Mouse (Mus musculus) limb, embryonic 10.5 days (tissue): ENCODE results near the gene Ttc34. TPM values are rescaled to one million over a fixed set of nuclear protein-coding genes. Genes with fewer than 3 reads are reported as not detected.

Experiments used
- DNase-seq: peaks from one replicate; pipeline ENCODE4 v3.0.0-alpha.2; 2017; ENCODE audit warnings: low spot score
- H3K27ac ChIP-seq: fragments of 300-500 bp; sonication (generic); 2 replicates; pipeline ENCODE4 v1.5.1; 2016; ENCODE audit warnings: mild to moderate bottlenecking
- H3K27me3 ChIP-seq: fragments of 300-500 bp; sonication (generic); 2 replicates; pipeline ENCODE4 v1.6.1; 2016; ENCODE audit warnings: low read depth, mild to moderate bottlenecking; ENCODE audit not compliant: poor library complexity, severe bottlenecking
- H3K36me3 ChIP-seq: fragments of 300-500 bp; sonication (generic); 2 replicates; pipeline ENCODE4 v1.6.1; 2016; ENCODE audit warnings: mild to moderate bottlenecking, moderate library complexity
- H3K4me1 ChIP-seq: fragments of 300-500 bp; sonication (generic); 2 replicates; pipeline ENCODE4 v1.6.1; 2016
- H3K4me3 ChIP-seq: fragments of 300-500 bp; sonication (generic); 2 replicates; pipeline ENCODE4 v1.5.1; 2016; ENCODE audit warnings: mild to moderate bottlenecking, moderate library complexity
- H3K9me3 ChIP-seq: fragments of 300-500 bp; sonication (generic); replicated peaks from 2 replicates; pipeline ENCODE4 v1.6.1; 2016; ENCODE audit warnings: mild to moderate bottlenecking
- WGBS: fragments of 180-500 bp; shearing (Covaris S2); methylation state at CpG from one replicate; pipeline ENCODE4 v1.1.7; 2016; 5-methylcytosine and 5-hydroxymethylcytosine counted together
- polyA plus RNA-seq: library from polyadenylated mRNA; unstranded; fragments of >200 nt; fragmentation: Nextera tagmentation; extraction: Ambion mirVana; gene quantifications from 2 replicates; pipeline ENCODE4 v1.2.1, GENCODE M21; 2016

Ttc34 gene
- 0.41 and 0.46 TPM in 2 replicates for polyA plus RNA-seq

GRCm38 (mm10) chr4:154837170-154837569 is at the start of gene Ttc34:
Ttc34 (plus strand) TSS chr4:154837459.
- Histone ChIP-seq H3K4me3 (no peak within 1 kb of the TSS), H3K27ac (no peak within 1 kb of the TSS), H3K4me1 (peaks cover 37% of the 10 kb centered on the region), H3K27me3 (peaks cover 20% of the 10 kb centered on the region; the same call in 1 of the 2 replicates), H3K9me3 (no peaks in the 10 kb centered on the region), H3K36me3 (no peaks in the 10 kb centered on the region)
- peak; percentile 66 for DNase-seq
- 40% methylated on average over 2 of the region's 2 CpGs for WGBS

DNA sequence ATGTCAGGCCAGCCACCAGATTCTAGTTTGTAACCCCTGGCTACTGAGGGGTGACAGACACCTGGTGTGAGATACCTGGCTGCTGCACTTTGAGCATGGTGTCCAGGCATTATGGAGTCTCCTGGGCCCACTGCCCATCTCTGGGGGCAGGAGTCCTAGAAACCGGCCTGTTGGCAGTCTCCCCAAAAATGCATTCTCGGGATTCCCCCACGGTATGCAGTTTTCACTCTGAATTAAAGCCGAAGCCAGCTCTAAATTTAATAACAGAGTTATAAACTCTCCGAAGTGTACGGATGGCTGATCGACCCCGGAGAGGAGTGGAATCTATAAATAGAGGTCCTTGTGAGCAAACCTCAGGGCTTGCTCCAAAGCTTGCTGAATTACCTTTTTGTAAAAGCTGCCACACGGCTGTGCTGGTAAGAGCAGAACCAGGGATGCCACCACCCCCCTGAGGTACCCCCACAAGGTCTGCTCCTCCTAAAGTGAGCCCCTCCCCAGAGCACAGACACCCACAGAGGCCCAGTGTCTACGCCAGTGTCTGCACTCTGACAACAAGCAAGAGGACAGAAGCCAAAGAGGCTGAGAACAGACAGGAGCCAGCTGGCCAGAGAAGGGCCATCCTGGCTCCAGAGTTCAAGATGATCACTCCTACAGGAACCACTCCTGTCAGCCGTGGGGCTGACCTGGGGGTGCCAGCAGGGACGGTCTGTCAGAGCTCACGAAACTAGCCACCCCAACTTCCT is 49.1 kb upstream of the Ttc34 start:
- H3K4me3 ChIP-seq = no peak overlapping the region
- H3K27me3 ChIP-seq = peaks cover 27% of the 10 kb centered on the region
- H3K9me3 ChIP-seq = no peaks in the 10 kb centered on the region
- H3K4me1 ChIP-seq = peaks cover 66% of the 10 kb centered on the region
- H3K36me3 ChIP-seq = no peaks in the 10 kb centered on the region
- no peak for DNase-seq
- peak overlapping the region; percentile 91 for H3K27ac ChIP-seq
- 84% methylated on average over 13 of the region's 13 CpGs for whole genome bisulfite sequencing

DNA sequence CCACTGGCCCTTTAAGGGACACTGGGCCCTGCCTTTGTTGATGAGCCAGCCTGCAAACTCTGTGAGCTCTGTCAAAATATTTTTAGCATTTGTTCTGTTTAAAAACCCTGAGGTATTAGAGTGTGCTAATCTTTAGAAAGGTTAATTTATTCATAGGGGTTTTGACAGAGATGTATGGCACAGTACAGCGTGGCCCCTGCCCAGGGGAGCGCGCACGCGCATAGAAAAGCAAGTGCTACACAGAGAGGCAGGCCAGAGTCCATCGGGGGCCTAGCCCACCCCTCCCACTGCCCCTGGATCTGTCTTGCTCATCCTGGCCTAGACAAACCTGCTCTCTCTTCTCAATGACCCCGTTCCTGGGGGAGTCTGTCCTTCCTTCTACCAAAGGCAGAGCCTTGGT is 45.4 kb upstream of the Ttc34 start:
- WGBS = 86% methylated on average over 7 of the region's 7 CpGs
- peaks cover 46% of the 10 kb centered on the region for H3K4me1 ChIP-seq
- H3K36me3 ChIP-seq = no peaks in the 10 kb centered on the region
- H3K27ac ChIP-seq = peak overlapping the region; percentile 59
- DNase-seq = no peak
- no peaks in the 10 kb centered on the region for H3K9me3 ChIP-seq
- H3K27me3 ChIP-seq = peaks cover 43% of the 10 kb centered on the region
- H3K4me3 ChIP-seq = no peak overlapping the region

DNA sequence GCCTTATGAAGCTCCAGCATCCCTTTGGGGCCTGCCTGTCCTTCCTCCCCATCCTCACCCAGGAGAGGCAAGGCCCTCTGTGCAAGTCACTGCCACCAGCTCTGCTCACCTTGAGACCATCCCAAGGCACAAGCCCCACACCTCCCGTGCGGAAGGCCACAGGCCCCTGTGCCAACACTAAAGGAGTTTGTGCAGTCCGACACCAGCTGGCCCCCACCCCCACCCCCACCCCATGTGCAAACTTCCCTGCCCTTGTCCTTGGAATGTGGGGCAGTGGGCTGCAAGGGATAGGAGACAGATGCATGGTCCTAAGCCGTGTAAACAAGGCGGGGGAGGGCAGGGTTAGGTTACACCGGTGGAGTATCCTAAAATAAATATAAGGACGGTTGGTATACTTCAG is 43.8 kb upstream of the Ttc34 start:
- 73% methylated on average over 7 of the region's 7 CpGs for WGBS
- Histone ChIP-seq H3K9me3 (no peaks in the 10 kb centered on the region), H3K27me3 (peaks cover 48% of the 10 kb centered on the region), H3K36me3 (no peaks in the 10 kb centered on the region), H3K27ac (peak overlapping the region; percentile 53), H3K4me3 (no peak overlapping the region), H3K4me1 (peaks cover 39% of the 10 kb centered on the region)
- no peak for DNase-seq

DNA sequence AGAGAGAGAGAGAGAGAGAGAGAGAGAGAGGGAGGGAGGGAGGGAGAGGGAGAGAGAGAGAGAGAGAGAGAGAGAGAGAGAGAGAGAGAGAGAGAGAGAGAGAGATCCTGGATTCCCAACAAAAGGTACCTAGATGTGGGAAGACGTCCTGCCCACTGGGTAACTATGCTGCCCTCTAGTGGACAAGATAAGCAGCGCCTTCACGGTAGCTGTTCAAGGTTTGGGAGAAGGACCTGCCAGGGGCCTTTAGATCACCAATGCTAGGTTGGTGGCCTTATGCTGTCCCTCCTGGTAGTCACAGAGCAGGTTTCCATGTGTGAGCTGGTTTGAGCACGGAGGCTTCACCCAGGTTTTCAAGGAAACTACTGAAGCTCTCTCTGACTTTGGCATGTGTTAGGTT is 39.4 kb upstream of the Ttc34 start:
- 5% methylated on average over 4 of the region's 4 CpGs for WGBS
- H3K27me3 ChIP-seq = peaks cover 70% of the 10 kb centered on the region

GRCm38 (mm10) chr4:154800543-154800942 is 36.7 kb upstream of the Ttc34 start:
- Histone ChIP-seq H3K4me3 (no peak overlapping the region), H3K27me3 (peaks cover 77% of the 10 kb centered on the region), H3K4me1 (peaks cover 49% of the 10 kb centered on the region), H3K27ac (peak overlapping the region; percentile 68), H3K9me3 (no peaks in the 10 kb centered on the region), H3K36me3 (no peaks in the 10 kb centered on the region)
- no peak for DNase-seq
- 40% methylated on average over 5 of the region's 5 CpGs for WGBS

More for the DNA sequence above, 39.4 kb upstream of the Ttc34 start:
- H3K4me3 ChIP-seq = no peak overlapping the region
- H3K4me1 ChIP-seq = peaks cover 62% of the 10 kb centered on the region
- no peak overlapping the region; the same call in 1 of the 2 replicates for H3K27ac ChIP-seq
- H3K9me3 ChIP-seq = no peaks in the 10 kb centered on the region
- peak; percentile 82 for DNase-seq
- no peaks in the 10 kb centered on the region for H3K36me3 ChIP-seq

DNA sequence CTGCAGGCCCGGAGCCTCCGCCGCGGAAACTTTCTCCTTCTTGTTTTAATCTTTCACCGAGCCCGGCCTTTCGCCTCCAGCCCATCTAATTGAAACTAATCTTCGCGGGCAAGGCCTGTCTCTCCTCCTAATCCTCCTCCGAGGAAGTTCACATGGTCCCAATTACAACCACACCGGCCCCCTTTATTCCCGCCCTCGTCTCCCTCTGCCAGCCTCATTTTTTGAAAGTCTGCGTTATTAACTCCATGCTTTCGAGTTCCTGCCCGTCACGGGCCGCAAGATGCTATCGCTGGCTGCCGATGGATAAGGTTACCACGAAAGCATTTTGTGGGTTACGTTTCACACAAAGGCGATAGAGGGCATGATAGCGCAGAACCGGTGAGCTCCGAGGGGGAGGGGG is 35.0 kb upstream of the Ttc34 start:
- Histone ChIP-seq H3K27ac (peak overlapping the region; percentile 86), H3K4me1 (peaks cover 43% of the 10 kb centered on the region), H3K9me3 (no peaks in the 10 kb centered on the region), H3K4me3 (peak overlapping the region; percentile 28), H3K36me3 (no peaks in the 10 kb centered on the region), H3K27me3 (peaks cover 76% of the 10 kb centered on the region)
- WGBS = 2% methylated on average over 26 of the region's 26 CpGs
- DNase-seq = peak; percentile 73

GRCm38 (mm10) chr4:154825662-154826061 is 11.6 kb upstream of the Ttc34 start:
- peaks cover 29% of the 10 kb centered on the region for H3K4me1 ChIP-seq
- WGBS = 33% methylated on average over 6 of the region's 6 CpGs
- peak; percentile 86 for DNase-seq
- H3K4me3 ChIP-seq = no peak overlapping the region
- 0 out of 2 replicates have a peak, but pooled peaks cover 5% of the 10 kb centered on the region for H3K27me3 ChIP-seq
- H3K36me3 ChIP-seq = no peaks in the 10 kb centered on the region
- 0 out of 2 replicates have a peak overlapping the region, but pooled peaks have one; percentile 4 for H3K27ac ChIP-seq
- H3K9me3 ChIP-seq = no peaks in the 10 kb centered on the region

DNA sequence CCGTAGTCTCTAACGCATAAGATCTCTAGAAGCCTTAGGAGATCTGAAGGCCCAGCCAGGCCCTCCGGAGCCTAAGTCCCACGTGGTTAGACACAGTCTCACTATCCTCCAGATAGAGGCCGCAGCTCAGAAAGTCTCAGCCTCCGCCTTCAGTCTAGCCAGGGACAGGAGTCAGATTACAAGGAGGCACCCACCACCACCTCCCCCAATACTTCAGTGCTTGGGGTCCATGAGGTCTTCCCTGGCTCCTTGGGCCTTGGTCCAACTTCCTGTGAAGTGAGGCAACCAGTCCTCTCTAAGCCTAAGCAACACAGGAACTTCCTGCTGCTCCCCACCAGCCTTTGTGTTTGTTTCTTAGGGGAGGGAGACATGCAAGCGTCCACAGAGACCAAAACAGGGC is 11.0 kb upstream of the Ttc34 start:
- Histone ChIP-seq H3K4me1 (peaks cover 29% of the 10 kb centered on the region), H3K4me3 (no peak overlapping the region), H3K27me3 (0 out of 2 replicates have a peak, but pooled peaks cover 5% of the 10 kb centered on the region), H3K27ac (peak overlapping the region; percentile 75), H3K36me3 (no peaks in the 10 kb centered on the region), H3K9me3 (no peaks in the 10 kb centered on the region)
- WGBS = 58% methylated on average over 7 of the region's 7 CpGs
- no peak for DNase-seq

GRCm38 (mm10) chr4:154827181-154827580 is 10.1 kb upstream of the Ttc34 start:
- no peak for DNase-seq
- H3K4me3 ChIP-seq = no peak overlapping the region
- H3K4me1 ChIP-seq = peaks cover 33% of the 10 kb centered on the region
- peak overlapping the region; percentile 59; the same call in 1 of the 2 replicates for H3K27ac ChIP-seq
- H3K36me3 ChIP-seq = no peaks in the 10 kb centered on the region
- 0 out of 2 replicates have a peak, but pooled peaks cover 5% of the 10 kb centered on the region for H3K27me3 ChIP-seq
- WGBS = 83% methylated on average over 7 of the region's 7 CpGs
- H3K9me3 ChIP-seq = no peaks in the 10 kb centered on the region

DNA sequence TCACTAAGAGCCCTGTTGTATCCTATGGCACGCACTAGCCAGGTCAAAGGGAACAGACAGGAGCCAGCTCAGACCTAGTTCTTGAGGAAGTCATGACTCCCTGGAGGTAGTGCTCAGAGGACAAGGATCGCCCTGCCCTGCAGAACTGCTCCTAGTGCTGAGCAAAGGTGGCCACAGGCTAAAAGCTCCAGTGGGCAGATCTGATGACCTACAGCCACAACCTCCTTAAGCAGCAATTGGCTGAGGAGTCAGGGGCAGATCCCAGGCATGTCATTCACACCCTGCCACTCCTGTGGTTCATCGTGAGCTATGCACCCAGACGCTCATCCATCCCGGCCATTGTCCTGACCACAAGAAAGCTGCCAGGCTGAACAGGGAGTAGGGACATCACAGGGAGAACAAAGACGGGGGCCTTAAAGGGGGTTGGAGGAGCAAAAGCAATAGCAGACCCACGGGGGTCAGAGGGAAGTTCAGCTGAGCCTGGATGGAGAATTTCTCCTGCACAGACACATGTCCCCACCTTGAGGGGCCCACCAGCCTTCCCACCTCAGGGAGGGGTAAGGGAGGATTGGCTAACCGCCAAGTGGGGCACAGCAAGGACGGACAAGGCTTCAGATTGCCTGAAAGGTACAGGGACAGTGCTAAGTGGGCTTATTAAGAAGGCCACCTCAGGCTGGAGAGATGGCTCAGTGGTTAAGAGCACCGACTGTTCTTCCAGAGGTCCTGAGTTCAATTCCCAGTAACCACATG is 9.2 kb upstream of the Ttc34 start:
- WGBS = 38% methylated on average over 10 of the region's 10 CpGs
- H3K36me3 ChIP-seq = no peaks in the 10 kb centered on the region
- no peaks in the 10 kb centered on the region for H3K9me3 ChIP-seq
- peaks cover 32% of the 10 kb centered on the region for H3K4me1 ChIP-seq
- no peak for DNase-seq
- no peak overlapping the region for H3K4me3 ChIP-seq
- peak overlapping the region; percentile 59 for H3K27ac ChIP-seq
- 0 out of 2 replicates have a peak, but pooled peaks cover 5% of the 10 kb centered on the region for H3K27me3 ChIP-seq

DNA sequence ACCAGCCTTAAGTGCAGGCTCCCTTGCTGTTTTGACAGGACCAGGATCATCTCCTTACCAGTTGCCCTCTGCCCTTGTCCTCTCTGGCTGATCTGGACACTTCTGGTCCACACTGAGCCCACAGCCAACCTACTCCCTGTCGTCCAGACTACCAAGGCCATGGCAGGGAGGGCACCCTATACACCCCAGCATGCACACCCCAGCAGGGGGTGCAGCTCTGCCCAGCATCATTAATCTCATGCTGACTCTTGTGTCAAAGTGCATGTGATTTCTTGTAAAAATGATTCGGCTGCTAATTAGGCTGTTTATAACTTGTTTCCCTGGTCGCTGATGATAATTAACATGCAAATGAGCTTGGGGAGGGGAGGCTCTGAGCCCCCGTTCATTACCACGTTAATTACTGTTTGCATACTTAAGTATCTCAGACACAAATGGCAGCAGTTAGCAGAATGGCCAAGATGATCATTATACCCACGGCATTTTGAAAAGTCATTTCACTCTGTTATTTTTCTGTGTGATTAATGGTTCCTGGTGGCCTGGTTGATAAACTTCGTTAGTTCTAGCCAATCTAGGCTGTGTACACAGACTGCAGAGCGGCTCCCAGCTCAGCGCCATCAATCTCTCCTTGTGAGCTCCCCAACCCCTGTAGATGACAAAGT is 5.2 kb upstream of the Ttc34 start:
- Histone ChIP-seq H3K4me3 (no peak overlapping the region), H3K27ac (no peak overlapping the region), H3K27me3 (peaks cover 15% of the 10 kb centered on the region; the same call in 1 of the 2 replicates), H3K36me3 (no peaks in the 10 kb centered on the region), H3K4me1 (peaks cover 33% of the 10 kb centered on the region), H3K9me3 (no peaks in the 10 kb centered on the region)
- WGBS = 56% methylated on average over 9 of the region's 9 CpGs
- DNase-seq = no peak
